ENCODE assay signal across 17 mouse cellular contexts in genomic region chr9:112994774-112995173, GRCm38 (mm10).
DNase-seq lines count a peak whose midpoint lies in the region; ATAC-seq lines count a peak whose summit lies in the region.
"Had no signal": no experiment of that assay in that cellular context is flagged by ENCODE, and none has a peak within 500 bp of the region (broad histone marks: within the 10 kb centered on the region; RNA-seq: fewer than 3 reads in every experiment).

No protein-coding gene starts in this region.

- H3K9me3 ChIP-seq in liver, embryonic 12.5 days (replicated peaks): no peaks in the 10 kb centered on the region
- no peaks in the 10 kb centered on the region for H3K9me3 ChIP-seq in liver, embryonic 11.5 days (ENCODE audit: control insufficient read depth, low read length)
- H3K9me3 ChIP-seq in lung, embryonic 15.5 days: no peaks in the 10 kb centered on the region
- no peaks in the 10 kb centered on the region for H3K9me3 ChIP-seq in midbrain, embryonic 14.5 days (ENCODE audit: control insufficient read depth, low read length)
- H3K9me3 ChIP-seq in midbrain, embryonic 11.5 days (ENCODE audit: control insufficient read depth, low read length): no peaks in the 10 kb centered on the region
- H3K9me3 ChIP-seq: embryonic facial prominence, embryonic 13.5 days; forebrain, embryonic 12.5 days; heart, embryonic 12.5 days; hindbrain, embryonic 10.5 days had no signal

- ATAC-seq in liver, embryonic 12.5 days: no peak
- no peak for ATAC-seq in liver, embryonic 11.5 days (replicated peaks; ENCODE audit: low FRiP score)
- ATAC-seq in lung, embryonic 15.5 days (ENCODE audit: borderline replicate concordance, extremely low read depth, low FRiP score, low TSS enrichment): peak; percentile 72; the same call in 1 of the 2 replicates
- no peak for ATAC-seq in midbrain, embryonic 14.5 days (ENCODE audit: low FRiP score, low TSS enrichment)
- ATAC-seq in midbrain, embryonic 11.5 days (ENCODE audit: low FRiP score): no peak

- peak overlapping the region; percentile 84; the same call in 1 of the 2 replicates for H3K27ac ChIP-seq in liver, embryonic 12.5 days
- no peak overlapping the region for H3K27ac ChIP-seq in liver, embryonic 11.5 days (ENCODE audit: low read depth, low read length)
- H3K27ac ChIP-seq in lung, embryonic 15.5 days: no peak overlapping the region
- no peak overlapping the region for H3K27ac ChIP-seq in midbrain, embryonic 14.5 days (replicated peaks; ENCODE audit: low read depth, low read length)
- H3K27ac ChIP-seq in midbrain, embryonic 11.5 days (ENCODE audit: low read depth, low read length): no peak overlapping the region
- H3K27ac ChIP-seq: embryonic facial prominence, embryonic 13.5 days; forebrain, embryonic 12.5 days; gastrocnemius, adult 2 months; hindbrain, embryonic 10.5 days had no signal

- H3K4me3 ChIP-seq in liver, embryonic 12.5 days: no peak overlapping the region
- no peak overlapping the region for H3K4me3 ChIP-seq in liver, embryonic 11.5 days (ENCODE audit: low read depth, low read length)
- H3K4me3 ChIP-seq in lung, embryonic 15.5 days: no peak overlapping the region
- no peak overlapping the region for H3K4me3 ChIP-seq in midbrain, embryonic 14.5 days (replicated peaks; ENCODE audit: low read depth, low read length)
- no peak overlapping the region for H3K4me3 ChIP-seq in midbrain, embryonic 11.5 days (ENCODE audit: low read depth, low read length)
- H3K4me3 ChIP-seq: embryonic facial prominence, embryonic 13.5 days; forebrain, embryonic 12.5 days; gastrocnemius, adult 2 months; heart, embryonic 12.5 days; hindbrain, embryonic 10.5 days had no signal

- H3K36me3 ChIP-seq in liver, embryonic 12.5 days: no peaks in the 10 kb centered on the region
- H3K36me3 ChIP-seq in liver, embryonic 11.5 days (ENCODE audit: control insufficient read depth, insufficient read depth, low read length): no peaks in the 10 kb centered on the region
- no peaks in the 10 kb centered on the region for H3K36me3 ChIP-seq in lung, embryonic 15.5 days
- no peaks in the 10 kb centered on the region for H3K36me3 ChIP-seq in midbrain, embryonic 14.5 days (ENCODE audit: control insufficient read depth, insufficient read depth, low read length)
- no peaks in the 10 kb centered on the region for H3K36me3 ChIP-seq in midbrain, embryonic 11.5 days (ENCODE audit: control insufficient read depth, insufficient read depth, low read length)
- H3K36me3 ChIP-seq: embryonic facial prominence, embryonic 13.5 days; forebrain, embryonic 12.5 days; heart, embryonic 12.5 days; hindbrain, embryonic 10.5 days had no signal

- H3K4me1 ChIP-seq in liver, embryonic 12.5 days: peaks cover 32% of the 10 kb centered on the region
- 0 out of 2 replicates have a peak, but pooled peaks cover 2% of the 10 kb centered on the region for H3K4me1 ChIP-seq in liver, embryonic 11.5 days (replicated peaks; ENCODE audit: control insufficient read depth, insufficient read depth, low read length)
- H3K4me1 ChIP-seq in lung, embryonic 15.5 days: 0 out of 2 replicates have a peak, but pooled peaks cover 3% of the 10 kb centered on the region
- H3K4me1 ChIP-seq in midbrain, embryonic 14.5 days (ENCODE audit: control insufficient read depth, insufficient read depth, low read length): no peaks in the 10 kb centered on the region
- no peaks in the 10 kb centered on the region for H3K4me1 ChIP-seq in midbrain, embryonic 11.5 days (ENCODE audit: control insufficient read depth, insufficient read depth, low read length)
- H3K4me1 ChIP-seq: embryonic facial prominence, embryonic 13.5 days; forebrain, embryonic 12.5 days; heart, embryonic 12.5 days; hindbrain, embryonic 10.5 days had no signal

- WGBS in liver, embryonic 12.5 days (ENCODE audit: insufficient replicate concordance): 68% methylated on average over 4 of the region's 4 CpGs
- WGBS in liver, embryonic 11.5 days: 81% methylated on average over 4 of the region's 4 CpGs
- WGBS in lung, embryonic 15.5 days: 34% methylated on average over 4 of the region's 4 CpGs
- WGBS in midbrain, embryonic 14.5 days: 84% methylated on average over 4 of the region's 4 CpGs
- WGBS in midbrain, embryonic 11.5 days: 84% methylated on average over 4 of the region's 4 CpGs

- H3K9ac ChIP-seq in liver, embryonic 12.5 days: no peak overlapping the region
- no peak overlapping the region for H3K9ac ChIP-seq in liver, embryonic 11.5 days (ENCODE audit: low read depth, low read length)
- H3K9ac ChIP-seq in lung, embryonic 15.5 days: no peak overlapping the region
- H3K9ac ChIP-seq in midbrain, embryonic 14.5 days (replicated peaks; ENCODE audit: low read length): no peak overlapping the region
- H3K9ac ChIP-seq in midbrain, embryonic 11.5 days (ENCODE audit: low read length): no peak overlapping the region
- H3K9ac ChIP-seq: embryonic facial prominence, embryonic 13.5 days; forebrain, embryonic 12.5 days; heart, embryonic 12.5 days had no signal

- H3K27me3 ChIP-seq in liver, embryonic 12.5 days (replicated peaks): no peaks in the 10 kb centered on the region
- no peaks in the 10 kb centered on the region for H3K27me3 ChIP-seq in liver, embryonic 11.5 days (replicated peaks; ENCODE audit: control insufficient read depth, insufficient read depth, low read length)
- no peaks in the 10 kb centered on the region for H3K27me3 ChIP-seq in lung, embryonic 15.5 days
- no peaks in the 10 kb centered on the region for H3K27me3 ChIP-seq in midbrain, embryonic 14.5 days (ENCODE audit: control insufficient read depth, insufficient read depth, low read length)
- H3K27me3 ChIP-seq in midbrain, embryonic 11.5 days (ENCODE audit: control insufficient read depth, insufficient read depth, low read length): no peaks in the 10 kb centered on the region
- H3K27me3 ChIP-seq: embryonic facial prominence, embryonic 13.5 days; forebrain, embryonic 12.5 days; heart, embryonic 12.5 days had no signal

- no peak for DNase-seq in liver, embryonic 11.5 days (ENCODE audit: low spot score)
- DNase-seq in lung, postnatal 36 days: no peak
- peak; percentile 4 for DNase-seq in midbrain, embryonic 14.5 days
- no peak for DNase-seq in midbrain, embryonic 11.5 days (ENCODE audit: low spot score, missing footprints)
- DNase-seq in adrenal gland, postnatal 4 days (ENCODE audit: low spot score in 2 of 2): no peak
- DNase-seq: adrenal gland, postnatal 10 days; cerebellum, adult 18-20 months; cerebellum, adult 9-11 months; cerebellum, postnatal 36 days; gastrocnemius, adult 2 months; gastrocnemius, postnatal 25 days had no signal

- no peak overlapping the region for H3K4me2 ChIP-seq in liver, embryonic 12.5 days
- H3K4me2 ChIP-seq in liver, embryonic 11.5 days: no peak overlapping the region
- no peak overlapping the region for H3K4me2 ChIP-seq in lung, embryonic 15.5 days
- no peak overlapping the region for H3K4me2 ChIP-seq in midbrain, embryonic 14.5 days (ENCODE audit: low read length)
- no peak overlapping the region for H3K4me2 ChIP-seq in midbrain, embryonic 11.5 days
- H3K4me2 ChIP-seq: embryonic facial prominence, embryonic 13.5 days; forebrain, embryonic 12.5 days; heart, embryonic 12.5 days had no signal
